Mouse (Mus musculus): ENCODE measurements around the gene H2-T24. TPM values are rescaled to one million over a fixed set of nuclear protein-coding genes. Genes with fewer than 3 reads are reported as not detected.
"Not testable (repeated sequence)": the region's sequence is repeated elsewhere in the genome, so short reads cannot be mapped to it uniquely, and the experiment has no call there.

Gene H2-T24
- 59.4 to 98.9 TPM (median 63.8 TPM) in 3 replicates for total RNA-seq (2017)

DNA sequence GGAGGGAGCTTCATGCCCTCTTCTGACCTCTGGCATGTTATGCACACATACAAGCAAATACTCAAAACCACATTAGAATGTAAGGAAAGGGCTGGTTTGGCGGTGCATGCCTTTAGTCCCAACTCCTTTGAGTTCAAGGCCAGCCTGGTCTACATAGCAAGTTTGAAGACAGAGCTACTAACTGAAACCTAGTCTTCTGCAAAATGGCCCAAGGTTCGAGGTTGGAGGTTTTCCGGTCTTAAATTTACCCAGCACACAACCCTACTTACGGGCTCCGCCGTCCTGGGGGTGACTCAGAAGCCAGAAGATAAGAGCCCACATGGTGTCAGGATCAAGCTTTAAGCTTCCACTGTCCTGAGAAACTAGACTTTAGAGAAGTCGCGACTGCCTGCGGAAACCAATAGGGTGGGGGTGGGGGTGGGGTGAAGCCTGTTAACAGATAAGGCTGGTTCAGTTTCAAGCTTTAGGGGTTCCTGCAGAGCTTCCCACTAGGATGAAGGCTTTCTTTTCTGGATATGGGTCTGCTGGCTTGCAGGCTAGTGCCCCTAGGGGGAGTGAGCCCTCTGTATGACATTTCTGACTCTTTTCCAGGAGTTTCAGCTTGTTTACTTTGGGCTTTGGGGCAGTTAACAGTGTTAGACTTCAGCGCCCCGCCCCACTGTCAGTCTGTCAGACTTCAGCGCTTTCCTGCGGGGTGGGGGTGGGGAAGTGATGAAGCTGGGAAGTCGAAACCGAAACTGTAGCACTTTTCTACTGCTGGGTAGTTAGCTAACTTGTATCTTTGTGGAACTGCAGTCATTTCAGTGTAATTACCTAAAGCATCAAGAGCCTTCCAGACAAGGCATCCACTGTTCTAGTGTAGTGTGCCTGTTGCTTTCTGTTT is at the start of gene H2-T24:
H2-T24 (minus strand) TSS at position 370 of the 883 bp plus-strand sequence.
- peak; percentile 93 for ATAC-seq (replicated peaks; ENCODE audit: insufficient number of reproducible peaks, low FRiP score, low TSS enrichment, poor library complexity, severe bottlenecking)

GRCm38 (mm10) chr17:36060829-36061228 is 40.5 kb upstream of the H2-T24 start:
- peak; percentile 47; the same call in 1 of the 2 replicates for ATAC-seq (replicated peaks; ENCODE audit: insufficient number of reproducible peaks, low FRiP score, low TSS enrichment, poor library complexity, severe bottlenecking)

GRCm38 (mm10) chr17:36058362-36058761 is 38.0 kb upstream of the H2-T24 start, which contains the start of gene Gm11127:
Gene Gm11127, minus strand, starts transcription at chr17:36058371.
- not testable (repeated sequence) for ATAC-seq (replicated peaks; ENCODE audit: insufficient number of reproducible peaks, low FRiP score, low TSS enrichment, poor library complexity, severe bottlenecking)

DNA sequence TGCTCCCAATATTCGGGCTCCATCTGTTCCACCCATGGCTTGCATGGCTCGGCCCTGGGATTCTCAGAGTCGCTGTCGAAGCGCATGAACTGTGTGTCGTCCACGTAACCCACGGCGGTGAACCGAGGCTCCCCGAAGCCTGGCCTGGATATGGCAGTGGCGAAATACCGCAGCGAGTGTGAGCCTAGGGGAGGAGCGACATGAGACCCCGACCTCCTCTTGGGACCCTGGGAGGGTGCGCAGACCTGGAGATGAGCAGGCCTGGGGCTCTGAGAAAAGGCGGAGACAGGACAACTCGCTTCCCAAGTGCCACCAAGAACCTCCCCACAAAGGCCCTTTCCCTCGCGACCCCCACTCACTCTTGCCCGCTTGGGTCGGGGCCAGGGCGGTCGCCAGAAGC is 37.6 kb upstream of the H2-T24 start:
- not testable (repeated sequence) for ATAC-seq (replicated peaks; ENCODE audit: insufficient number of reproducible peaks, low FRiP score, low TSS enrichment, poor library complexity, severe bottlenecking)

- no peak for ATAC-seq (replicated peaks; ENCODE audit: insufficient number of reproducible peaks, low FRiP score, low TSS enrichment, poor library complexity, severe bottlenecking)
Measured at GRCm38 (mm10) chr17:36043286-36043685, 22.9 kb upstream of the H2-T24 start.

DNA sequence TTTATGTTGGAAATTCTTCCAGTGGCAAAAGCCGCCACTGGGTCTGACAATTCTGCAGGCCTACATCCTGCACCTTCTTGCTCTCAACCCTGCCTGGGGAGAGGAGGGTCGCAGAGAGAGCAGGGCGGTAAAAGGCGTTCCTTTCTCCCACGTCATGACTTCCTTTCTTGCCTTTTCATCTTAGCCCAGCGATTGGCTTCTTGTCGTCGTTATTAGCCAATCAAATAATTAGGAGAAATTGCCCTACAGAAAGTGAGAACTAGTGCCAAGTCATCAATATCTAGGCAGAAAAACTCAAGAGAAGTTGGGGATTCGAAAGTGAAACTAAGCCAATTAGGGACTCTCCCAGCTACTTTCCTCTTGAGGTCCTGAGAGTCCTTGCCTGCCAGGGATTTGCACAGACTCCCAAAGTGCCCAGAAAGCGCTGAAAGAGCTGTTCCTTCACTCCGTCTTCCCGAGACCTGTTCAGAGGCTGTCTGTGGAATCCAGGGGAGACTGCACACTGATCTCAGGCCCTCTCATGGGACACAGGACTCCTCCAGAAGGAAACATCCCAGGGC is 22.3 kb upstream of the H2-T24 start, which contains the start of the genes H2-T22 and Gm6034:
H2-T22 (minus strand) TSS at position 138 of the 560 bp plus-strand sequence.
Gm6034 (plus strand) TSS at position 352 of the 560 bp plus-strand sequence.
- ATAC-seq (replicated peaks; ENCODE audit: insufficient number of reproducible peaks, low FRiP score, low TSS enrichment, poor library complexity, severe bottlenecking), result peak; percentile 92

DNA sequence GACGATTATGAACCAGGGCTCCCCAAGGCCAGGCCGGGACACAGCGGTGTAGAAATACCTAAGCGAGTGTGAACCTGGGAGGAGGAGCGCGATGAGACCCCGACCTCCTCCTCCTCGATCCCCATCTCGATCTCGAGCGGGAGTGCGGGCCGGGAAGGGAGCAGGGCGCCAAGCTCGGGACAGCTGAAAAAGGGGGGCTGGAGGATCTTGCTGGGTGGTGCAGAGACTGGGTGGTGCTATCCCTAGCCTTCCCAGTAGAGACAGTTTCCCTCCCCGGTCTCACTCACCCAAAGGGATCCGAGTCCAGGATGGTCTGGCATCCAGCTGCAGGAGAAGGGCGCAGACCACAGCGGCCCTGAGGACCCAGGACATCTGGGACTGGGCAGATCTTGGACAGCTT is 21.7 kb upstream of the H2-T24 start:
- not testable (repeated sequence) for ATAC-seq (replicated peaks; ENCODE audit: insufficient number of reproducible peaks, low FRiP score, low TSS enrichment, poor library complexity, severe bottlenecking)

GRCm38 (mm10) chr17:36040604-36041003 is 20.2 kb upstream of the H2-T24 start:
- not testable (repeated sequence) for ATAC-seq (replicated peaks; ENCODE audit: insufficient number of reproducible peaks, low FRiP score, low TSS enrichment, poor library complexity, severe bottlenecking)

DNA sequence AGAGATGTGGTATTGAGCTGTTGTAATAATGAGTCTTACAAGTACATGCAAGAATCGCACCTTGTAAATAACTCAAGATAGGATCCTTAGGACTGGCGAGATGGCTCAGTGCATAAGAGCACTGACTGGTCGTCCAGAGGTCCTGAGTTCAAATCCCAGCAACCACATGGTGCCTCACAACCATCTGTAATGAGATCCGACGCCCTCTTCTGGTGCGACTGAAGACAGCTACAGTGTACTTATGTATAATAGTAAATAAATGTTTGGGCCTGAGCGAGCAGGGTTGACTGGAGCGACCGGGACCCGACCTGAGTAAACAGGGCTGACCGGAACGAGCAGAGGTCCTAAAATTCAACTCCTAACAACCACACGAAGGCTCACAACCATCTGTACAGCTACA is 15.8 kb upstream of the H2-T24 start:
- not testable (repeated sequence) for ATAC-seq (replicated peaks; ENCODE audit: insufficient number of reproducible peaks, low FRiP score, low TSS enrichment, poor library complexity, severe bottlenecking)

GRCm38 (mm10) chr17:36035010-36035638 is 14.8 kb upstream of the H2-T24 start:
- peak; percentile 60 for ATAC-seq (replicated peaks; ENCODE audit: insufficient number of reproducible peaks, low FRiP score, low TSS enrichment, poor library complexity, severe bottlenecking)

GRCm38 (mm10) chr17:36034524-36034923 is 14.2 kb upstream of the H2-T24 start:
- not testable (repeated sequence) for ATAC-seq (replicated peaks; ENCODE audit: insufficient number of reproducible peaks, low FRiP score, low TSS enrichment, poor library complexity, severe bottlenecking)

DNA sequence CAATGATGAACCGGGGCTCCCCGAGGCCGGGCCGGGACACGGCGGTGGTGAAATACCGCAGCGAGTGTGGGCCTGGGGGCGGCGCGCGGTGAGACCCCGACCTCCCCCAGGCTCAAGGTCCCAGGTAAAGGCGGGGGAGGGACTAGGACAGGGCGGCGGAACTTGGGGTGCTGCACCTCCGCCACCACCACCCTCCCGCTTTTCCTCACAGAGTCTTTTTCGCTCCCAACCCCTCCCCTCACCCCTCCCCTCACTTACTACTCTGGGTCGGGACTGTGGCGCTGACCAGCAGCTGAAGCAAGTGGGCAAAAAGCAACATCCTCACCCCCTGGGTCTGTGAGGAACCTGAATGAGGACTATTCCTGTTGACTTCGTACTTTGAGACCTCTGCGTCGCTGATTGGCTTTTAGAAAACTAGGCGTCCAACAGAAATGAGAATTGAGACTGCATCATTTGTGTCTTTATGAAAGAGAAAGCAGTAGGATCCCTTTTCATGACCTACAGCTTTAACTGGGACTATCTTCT is 12.1 kb upstream of the H2-T24 start, which contains the start of gene H2-T23:
H2-T23 (minus strand) TSS at position 505 of the 525 bp plus-strand sequence.
- ATAC-seq (replicated peaks; ENCODE audit: insufficient number of reproducible peaks, low FRiP score, low TSS enrichment, poor library complexity, severe bottlenecking), result peak; percentile 89

DNA sequence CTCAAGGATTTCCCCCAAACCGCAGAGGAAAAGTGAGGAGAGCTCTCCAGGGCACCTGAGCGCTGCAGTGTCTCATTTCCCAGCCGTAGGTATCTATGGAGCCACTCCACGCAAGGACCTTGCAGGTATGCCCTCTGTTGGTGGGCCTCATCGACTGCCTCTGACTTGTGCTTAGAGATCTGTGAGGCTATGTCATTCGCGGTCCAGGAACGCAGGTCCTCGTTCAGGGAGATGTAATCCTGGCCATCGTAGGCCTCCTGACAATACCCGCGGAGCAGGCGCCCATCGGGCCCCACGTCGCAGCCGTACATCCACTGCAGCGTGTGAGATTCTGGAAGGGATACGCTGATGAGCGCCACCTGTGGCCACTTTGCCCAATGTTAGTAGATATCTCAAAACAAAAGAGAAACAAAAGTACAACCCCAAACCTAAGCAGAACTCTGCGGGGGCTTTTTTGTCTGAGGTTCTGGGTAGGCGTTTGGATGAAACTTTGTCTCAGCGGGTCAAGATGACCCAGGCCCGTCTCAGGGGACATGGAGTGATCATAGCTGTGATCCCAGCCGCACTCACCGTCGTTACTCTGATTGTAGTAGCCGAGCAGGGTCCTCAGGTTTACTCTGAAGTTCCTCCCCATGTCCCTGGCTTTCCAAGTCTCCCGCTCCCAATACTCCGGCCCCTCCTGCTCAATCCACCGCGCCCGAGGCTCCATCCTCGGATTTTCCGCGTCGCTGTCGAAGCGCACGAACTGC is 11.4 kb upstream of the H2-T24 start:
- ATAC-seq (replicated peaks; ENCODE audit: insufficient number of reproducible peaks, low FRiP score, low TSS enrichment, poor library complexity, severe bottlenecking), result peak; percentile 77

GRCm38 (mm10) chr17:36030703-36031582 is 10.6 kb upstream of the H2-T24 start:
- not testable (repeated sequence) for ATAC-seq (replicated peaks; ENCODE audit: insufficient number of reproducible peaks, low FRiP score, low TSS enrichment, poor library complexity, severe bottlenecking)

GRCm38 (mm10) chr17:36030046-36030702 is 9.8 kb upstream of the H2-T24 start:
- not testable (repeated sequence) for ATAC-seq (replicated peaks; ENCODE audit: insufficient number of reproducible peaks, low FRiP score, low TSS enrichment, poor library complexity, severe bottlenecking)

- no peak for ATAC-seq (replicated peaks; ENCODE audit: insufficient number of reproducible peaks, low FRiP score, low TSS enrichment, poor library complexity, severe bottlenecking)
Measured at GRCm38 (mm10) chr17:36028879-36029619, 8.7 kb upstream of the H2-T24 start.

Data from monocyte, adult 5-6 weeks (primary cell).